Mouse (Mus musculus) T-cell, adult 66 days (primary cell): ENCODE results near the gene Orc5. TPM values are rescaled to one million over a fixed set of nuclear protein-coding genes. Genes with fewer than 3 reads are reported as not detected.

Experiments
- total RNA-seq, 2 experiments: library from RNA; stranded (reverse); gene quantifications; 3 replicates in 1 of 2; 4 replicates in 1 of 2; pipeline ENCODE4 v1.2.4; 2023

Gene Orc5
- total RNA-seq, result 10 to 100 TPM; 26.3 to 26.6 TPM

DNA sequence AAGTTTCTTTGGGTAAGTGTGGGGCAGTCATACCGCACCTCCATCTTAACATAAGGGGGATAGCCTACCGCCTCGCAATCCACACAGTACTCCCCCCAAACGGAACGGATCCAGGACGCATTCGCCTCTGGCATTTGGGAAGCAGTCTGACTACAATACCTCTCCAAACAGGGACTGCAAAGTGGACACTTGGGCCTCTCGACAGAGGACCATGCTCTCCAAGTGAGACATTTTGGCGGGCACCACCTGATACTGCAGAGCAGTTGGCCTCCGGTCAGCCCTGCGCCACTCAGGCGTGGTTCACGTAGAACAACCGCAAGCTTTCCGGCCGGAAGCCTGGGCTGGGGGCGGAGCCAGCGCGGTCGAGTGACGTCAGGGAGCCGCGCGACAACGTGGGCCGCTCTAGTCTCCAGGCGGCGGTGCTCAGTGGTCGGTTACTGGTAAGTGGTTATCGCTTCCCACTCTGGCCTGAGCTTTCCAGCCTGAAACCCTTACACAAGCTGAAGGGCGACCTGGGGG lies at the start of gene Orc5:
Gene Orc5, minus strand, starts transcription at position 397 of the 519 bp plus-strand sequence.

Other genes with a start within 250 kb of the Orc5 start
- under 1 TPM in 1 of 2 experiments, not detected in 1; 0.36 TPM for gene Reln, start 205.7 kb downstream of the Orc5 start, total RNA-seq
- gene Lhfpl3, start 195.6 kb upstream of the Orc5 start, total RNA-seq, result under 1 TPM; 0.17 to 0.21 TPM